ENCODE assay signal across 8 mouse cellular contexts in genomic region chr12:95690819-95691218, GRCm38 (mm10). TPM values are rescaled to one million over a fixed set of nuclear protein-coding genes. Genes with fewer than 3 reads are reported as not detected.
DNase-seq lines count a peak whose midpoint lies in the region; ATAC-seq and TF ChIP-seq lines count a peak whose summit lies in the region.

No protein-coding gene starts in this region.

- H3ac ChIP-seq in C2C12 (ENCODE audit: control insufficient read depth, insufficient read length, low read depth), result no peak overlapping the region

- no peaks in the 10 kb centered on the region for H3K36me3 ChIP-seq in forebrain, embryonic 10.5 days (replicated peaks)
- no peaks in the 10 kb centered on the region for H3K36me3 ChIP-seq in forebrain, embryonic 12.5 days (replicated peaks)
- no peaks in the 10 kb centered on the region for H3K36me3 ChIP-seq in C2C12 (ENCODE audit: control insufficient read depth, insufficient read depth)
- no peaks in the 10 kb centered on the region for H3K36me3 ChIP-seq in embryonic facial prominence, embryonic 14.5 days (ENCODE audit: control insufficient read depth, insufficient read depth, low read length)

- H3K79me3 ChIP-seq in C2C12 (ENCODE audit: low read depth), result peaks cover 2% of the 10 kb centered on the region

- DNase-seq in forebrain, embryonic 10.5 days (ENCODE audit: extremely low spot score, low spot score), result peak; percentile 34
- peak; percentile 89 for DNase-seq in embryonic facial prominence, embryonic 14.5 days (ENCODE audit: low spot score)
- DNase-seq in kidney, postnatal 14 days, result peak; percentile 32
- DNase-seq in lung, postnatal 36 days, result peak; percentile 19
- DNase-seq in yolk sac, embryonic 10.5 days (ENCODE audit: low spot score), result peak; percentile 16

- no peak overlapping the region for H3K27ac ChIP-seq in forebrain, embryonic 10.5 days
- no peak overlapping the region for H3K27ac ChIP-seq in forebrain, embryonic 12.5 days
- peak overlapping the region; percentile 42 for H3K27ac ChIP-seq in embryonic facial prominence, embryonic 14.5 days (replicated peaks; ENCODE audit: low read depth, low read length)

- no peak overlapping the region for H3K9ac ChIP-seq in forebrain, embryonic 12.5 days
- H3K9ac ChIP-seq in embryonic facial prominence, embryonic 14.5 days (ENCODE audit: low read depth, low read length), result no peak overlapping the region

- H3K4me3 ChIP-seq in forebrain, embryonic 10.5 days, result no peak overlapping the region
- no peak overlapping the region for H3K4me3 ChIP-seq in forebrain, embryonic 12.5 days (replicated peaks)
- H3K4me3 ChIP-seq in C2C12 (ENCODE audit: insufficient read depth, poor library complexity, severe bottlenecking), result no peak overlapping the region
- H3K4me3 ChIP-seq in embryonic facial prominence, embryonic 14.5 days (ENCODE audit: low read depth, low read length), result no peak overlapping the region

- peaks cover 7% of the 10 kb centered on the region for H3K79me2 ChIP-seq in C2C12 (ENCODE audit: control insufficient read depth, insufficient read depth)

- H3K4me1 ChIP-seq in forebrain, embryonic 10.5 days, result peaks cover 39% of the 10 kb centered on the region
- peaks cover 33% of the 10 kb centered on the region for H3K4me1 ChIP-seq in forebrain, embryonic 12.5 days
- no peaks in the 10 kb centered on the region for H3K4me1 ChIP-seq in embryonic facial prominence, embryonic 14.5 days (ENCODE audit: control insufficient read depth, insufficient read depth, low read length)

- H3K4me2 ChIP-seq in forebrain, embryonic 12.5 days, result no peak overlapping the region
- H3K4me2 ChIP-seq in embryonic facial prominence, embryonic 14.5 days (ENCODE audit: low read depth, low read length), result peak overlapping the region; percentile 87

- H3K9me3 ChIP-seq in forebrain, embryonic 10.5 days, result no peaks in the 10 kb centered on the region
- H3K9me3 ChIP-seq in forebrain, embryonic 12.5 days, result no peaks in the 10 kb centered on the region
- H3K9me3 ChIP-seq in embryonic facial prominence, embryonic 14.5 days (ENCODE audit: control insufficient read depth, low read length), result no peaks in the 10 kb centered on the region

- no peak for ATAC-seq in forebrain, embryonic 12.5 days (ENCODE audit: low FRiP score)
- no peak for ATAC-seq in embryonic facial prominence, embryonic 14.5 days (ENCODE audit: low read depth)
- no peak for ATAC-seq in activated CD4-positive, CD25-positive, alpha-beta regulatory T cell, adult 4 months

- H3K27me3 ChIP-seq in forebrain, embryonic 10.5 days (ENCODE audit: poor library complexity, severe bottlenecking), result peaks cover 56% of the 10 kb centered on the region
- peaks cover 35% of the 10 kb centered on the region for H3K27me3 ChIP-seq in forebrain, embryonic 12.5 days
- H3K27me3 ChIP-seq in C2C12 (ENCODE audit: control insufficient read depth, insufficient read depth, insufficient read length), result no peaks in the 10 kb centered on the region
- H3K27me3 ChIP-seq in embryonic facial prominence, embryonic 14.5 days (replicated peaks; ENCODE audit: control insufficient read depth, insufficient read depth, low read length), result no peaks in the 10 kb centered on the region; the same call in 1 of the 2 replicates

- 4% methylated on average over 9 of the region's 9 CpGs for WGBS in forebrain, embryonic 10.5 days
- WGBS in forebrain, embryonic 12.5 days, result 2% methylated on average over 9 of the region's 9 CpGs
- WGBS in embryonic facial prominence, embryonic 14.5 days, result 2% methylated on average over 9 of the region's 9 CpGs

- peak; percentile 32 for TF ChIP-seq CTCF in C2C12 (IDR thresholded peaks at IDR 0.05; ENCODE audit: control insufficient read depth, insufficient read depth, insufficient read length)

TF ChIP-seq in C2C12, 6 proteins besides CTCF, POLR2A, EP300 and RAD21:
- TF ChIP-seq MYOG (IDR thresholded peaks at IDR 0.05; ENCODE audit: control insufficient read depth, extremely low read depth, insufficient read length) (no peak), USF1 (IDR thresholded peaks at IDR 0.05; ENCODE audit: low read depth) (no peak), MYOD1 (IDR thresholded peaks at IDR 0.05; ENCODE audit: control insufficient read depth, insufficient read length, low read depth) (no peak), CEBPB (IDR thresholded peaks at IDR 0.05; ENCODE audit: low read depth) (no peak), MAX (IDR thresholded peaks at IDR 0.05) (no peak), FOSL1 (IDR thresholded peaks at IDR 0.05; ENCODE audit: insufficient read depth, low read length, poor library complexity, severe bottlenecking) (no peak)

RNA-seq across cellular contexts. Expression of gene Flrt2, which starts 1.2 kb away (rescaled TPM):
- polyA plus RNA-seq in forebrain, embryonic 10.5 days (2016; fragmentation: Nextera tagmentation; extraction: Ambion mirVana), result 14.6 and 15.4 TPM in 2 replicates
- polyA plus RNA-seq in forebrain, embryonic 12.5 days (2016; fragmentation: Nextera tagmentation; extraction: Ambion mirVana), result 26.0 and 29.6 TPM in 2 replicates
- 7.6 TPM for polyA plus RNA-seq in C2C12 (2012; fragmentation: generic; extraction: Trizol)
- polyA plus RNA-seq in embryonic facial prominence, embryonic 14.5 days (2014; fragmentation: Nextera tagmentation; extraction: Ambion mirVana), result 42.9 and 46.4 TPM in 2 replicates
- polyA plus RNA-seq in activated CD4-positive, CD25-positive, alpha-beta regulatory T cell, adult 4 months (2017; shearing (Covaris generic)), result under 1 TPM in 1 of 2 experiments, not detected in 1; 0.04 TPM

Comparison
In these comparisons a context has a peak if more than half of its experiments do, and no peak if none do; other contexts are left out.
1. DNase-seq: peak in every context shown above with its lines; median percentile 89 in embryonic facial prominence, embryonic 14.5 days; 34 in forebrain, embryonic 10.5 days; 32 in kidney, postnatal 14 days; 19 in lung, postnatal 36 days; 16 in yolk sac, embryonic 10.5 days.